Mouse (Mus musculus): Measurements from ENCODE around the gene Cers3. TPM values are rescaled to one million over a fixed set of nuclear protein-coding genes. Genes with fewer than 3 reads are reported as not detected.

The Cers3 gene
- under 1 TPM in 1 of 2 experiments, not detected in 1; 0.09 TPM for total RNA-seq (2021)
- 0.12 TPM in 1 of 2 replicates, not detected in the other for polyA plus RNA-seq (2012; rRNA removed)
- long read RNA-seq, result 0 reads

DNA sequence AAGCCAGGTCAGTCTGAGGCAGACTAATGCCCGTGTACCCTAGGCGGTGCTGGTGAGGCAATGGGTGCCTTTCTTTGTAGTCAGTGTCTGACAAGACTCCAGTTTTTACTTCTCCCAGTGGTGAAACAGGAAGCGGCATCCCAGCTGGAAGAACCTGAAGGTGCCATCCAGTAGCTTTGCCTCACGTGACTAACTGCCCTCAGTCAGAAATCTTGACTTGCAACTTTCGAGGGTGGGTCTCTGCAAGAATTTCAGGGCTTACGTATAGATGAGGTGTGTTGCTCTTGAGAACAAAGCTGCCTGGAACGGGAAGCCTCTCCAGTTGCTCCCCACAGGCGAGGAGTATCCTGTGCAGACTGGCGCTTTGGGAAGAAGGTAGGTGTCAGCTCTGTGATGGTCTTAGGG is at the start of gene Cers3:
Gene Cers3 (plus strand): TSS at position 128 of the 405 bp plus-strand sequence.
- no peaks in the 10 kb centered on the region; the same call in 1 of the 2 replicates for H3K4me1 ChIP-seq (ENCODE audit: control insufficient read depth, insufficient read depth, low read length)
- no peaks in the 10 kb centered on the region for H3K36me3 ChIP-seq (ENCODE audit: control insufficient read depth, insufficient read depth, low read length)
- 78% methylated on average over 9 of the region's 9 CpGs for WGBS
- intact Hi-C loops (cut with DNase I), result no loop called here
- no peak within 1 kb of the TSS for H3K27ac ChIP-seq
- H3K4me3 ChIP-seq, result no peak within 1 kb of the TSS
- H3K27me3 ChIP-seq (ENCODE audit: control insufficient read depth, insufficient read depth, low read length), result no peaks in the 10 kb centered on the region
- no peak for DNase-seq
- no peak for TF ChIP-seq CTCF (IDR thresholded peaks at IDR 0.05)
- TF ChIP-seq EP300 (IDR thresholded peaks at IDR 0.05; ENCODE audit: insufficient read depth, low read depth, low read length), result no peak
- TF ChIP-seq POLR2A (IDR thresholded peaks at IDR 0.05; ENCODE audit: insufficient read depth, low read depth, low read length), result no peak
- H3K9ac ChIP-seq (ENCODE audit: low read depth, low read length), result no peak within 1 kb of the TSS
- no peaks in the 10 kb centered on the region for H3K79me2 ChIP-seq (replicated peaks; ENCODE audit: control insufficient read depth, insufficient read depth, low read length)

DNA sequence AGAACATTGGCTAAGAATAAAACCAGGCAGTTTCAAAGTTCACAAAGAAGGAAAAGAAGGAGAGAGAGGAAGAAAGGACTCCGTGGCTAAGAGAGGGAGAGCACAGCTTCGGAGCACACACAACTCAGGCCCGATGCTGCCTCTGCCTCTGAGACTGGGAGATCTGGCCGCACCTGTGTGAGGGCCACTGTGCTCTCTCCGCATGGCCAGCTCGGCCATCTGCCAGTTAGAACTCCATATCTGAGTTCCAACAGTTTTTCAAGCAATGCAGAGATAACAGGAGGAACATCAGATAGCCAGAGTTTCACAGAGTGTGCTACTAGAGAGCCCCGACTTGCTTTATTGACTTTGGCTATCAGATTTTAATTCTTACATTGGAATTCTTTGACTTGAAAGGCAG is 48.8 kb upstream of the Cers3 start:
- Histone ChIP-seq H3K4me3 (no peak overlapping the region), H3K36me3 (ENCODE audit: control insufficient read depth, insufficient read depth, low read length) (no peaks in the 10 kb centered on the region), H3K27me3 (ENCODE audit: control insufficient read depth, insufficient read depth, low read length) (no peaks in the 10 kb centered on the region), H3K79me2 (replicated peaks; ENCODE audit: control insufficient read depth, insufficient read depth, low read length) (no peaks in the 10 kb centered on the region; the same call in 1 of the 2 replicates), H3K9ac (ENCODE audit: low read depth, low read length) (no peak overlapping the region), H3K4me1 (ENCODE audit: control insufficient read depth, insufficient read depth, low read length) (no peaks in the 10 kb centered on the region), H3K27ac (no peak overlapping the region)
- no peak for DNase-seq
- WGBS, result 57% methylated on average over 7 of the region's 7 CpGs
- intact Hi-C loops (cut with DNase I), result no loop called here
- TF ChIP-seq POLR2A (IDR thresholded peaks at IDR 0.05; ENCODE audit: insufficient read depth, low read depth, low read length) (no peak), CTCF (IDR thresholded peaks at IDR 0.05) (no peak), EP300 (IDR thresholded peaks at IDR 0.05; ENCODE audit: insufficient read depth, low read depth, low read length) (no peak)

DNA sequence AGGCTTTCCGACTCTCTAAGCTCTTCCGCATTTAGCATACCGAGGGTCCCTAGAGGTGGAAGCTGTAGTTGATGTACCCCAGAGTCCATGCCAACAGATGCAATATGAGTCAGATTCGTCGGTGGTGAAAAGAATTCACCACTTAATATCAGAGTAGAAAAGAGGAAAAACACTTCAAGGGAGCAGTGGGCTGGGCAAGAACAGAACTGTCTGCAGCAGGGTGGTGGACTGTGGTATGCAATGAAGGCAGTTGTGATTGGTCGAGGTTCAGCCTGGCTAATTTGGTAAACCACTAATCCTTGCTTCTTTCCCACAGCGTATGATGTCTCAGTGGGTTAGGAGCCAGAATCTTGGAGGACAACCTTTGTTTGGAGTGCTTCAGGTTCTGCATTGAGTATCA is 40.6 kb upstream of the Cers3 start:
- WGBS, result 89% methylated on average over 7 of the region's 7 CpGs
- no peaks in the 10 kb centered on the region for H3K27me3 ChIP-seq (ENCODE audit: control insufficient read depth, insufficient read depth, low read length)
- no peak overlapping the region for H3K4me3 ChIP-seq
- H3K27ac ChIP-seq, result no peak overlapping the region
- DNase-seq, result no peak
- no peaks in the 10 kb centered on the region for H3K4me1 ChIP-seq (ENCODE audit: control insufficient read depth, insufficient read depth, low read length)
- TF ChIP-seq CTCF (IDR thresholded peaks at IDR 0.05) (no peak), POLR2A (IDR thresholded peaks at IDR 0.05; ENCODE audit: insufficient read depth, low read depth, low read length) (no peak), EP300 (IDR thresholded peaks at IDR 0.05; ENCODE audit: insufficient read depth, low read depth, low read length) (no peak)
- no peaks in the 10 kb centered on the region for H3K36me3 ChIP-seq (ENCODE audit: control insufficient read depth, insufficient read depth, low read length)
- no peak overlapping the region for H3K9ac ChIP-seq (ENCODE audit: low read depth, low read length)
- H3K79me2 ChIP-seq (replicated peaks; ENCODE audit: control insufficient read depth, insufficient read depth, low read length), result no peaks in the 10 kb centered on the region
- intact Hi-C loops (cut with DNase I), result no loop called here

DNA sequence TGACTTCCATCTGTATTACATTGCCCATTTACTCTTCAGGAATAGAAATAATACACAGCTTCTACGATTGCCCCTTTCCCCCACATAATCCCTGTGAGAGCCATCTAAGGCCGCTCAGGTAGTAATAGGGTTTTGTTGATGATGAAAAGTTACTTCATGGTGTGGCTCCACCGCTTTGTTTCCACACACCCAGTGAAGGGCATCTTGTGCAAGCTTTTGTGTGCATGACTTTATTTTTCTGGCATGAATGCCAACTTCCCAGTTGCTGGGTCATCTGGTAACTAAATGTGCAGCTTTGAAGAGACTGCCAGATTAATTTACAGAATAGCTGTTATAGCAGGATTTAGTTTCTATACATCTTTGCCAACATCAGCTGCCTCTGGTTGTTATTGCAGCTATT is 38.7 kb upstream of the Cers3 start:
- H3K79me2 ChIP-seq (replicated peaks; ENCODE audit: control insufficient read depth, insufficient read depth, low read length), result no peaks in the 10 kb centered on the region
- intact Hi-C loops (cut with DNase I), result no loop called here

DNA sequence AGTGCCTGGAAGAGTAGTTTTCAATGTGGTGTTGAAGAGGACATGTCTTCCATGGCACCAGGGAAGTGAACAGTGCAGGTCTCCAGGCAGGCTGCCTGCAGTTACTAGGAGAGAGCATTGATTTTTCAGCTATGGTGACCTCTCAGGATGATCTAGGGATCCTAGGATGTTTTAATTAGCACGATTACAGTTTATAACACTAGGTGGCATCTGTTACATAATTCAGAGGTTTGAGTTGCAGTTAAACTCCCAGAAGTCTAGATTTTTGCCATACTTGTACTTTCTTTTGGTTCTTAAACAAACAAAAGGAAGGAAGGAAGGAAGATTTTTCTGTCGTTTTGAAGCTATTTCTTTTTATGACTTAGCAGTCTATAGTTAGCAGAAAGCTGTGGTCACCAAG is 32.1 kb upstream of the Cers3 start:
- DNase-seq, result no peak
- WGBS, result 21% methylated on average over 2 of the region's 2 CpGs
- TF ChIP-seq CTCF (IDR thresholded peaks at IDR 0.05) (peak; percentile 68), EP300 (IDR thresholded peaks at IDR 0.05; ENCODE audit: insufficient read depth, low read depth, low read length) (no peak), POLR2A (IDR thresholded peaks at IDR 0.05; ENCODE audit: insufficient read depth, low read depth, low read length) (no peak)
- H3K27ac ChIP-seq, result no peak overlapping the region
- H3K79me2 ChIP-seq (replicated peaks; ENCODE audit: control insufficient read depth, insufficient read depth, low read length), result no peaks in the 10 kb centered on the region
- no peaks in the 10 kb centered on the region for H3K4me1 ChIP-seq (ENCODE audit: control insufficient read depth, insufficient read depth, low read length)
- H3K9ac ChIP-seq (ENCODE audit: low read depth, low read length), result no peak overlapping the region
- no peaks in the 10 kb centered on the region for H3K27me3 ChIP-seq (ENCODE audit: control insufficient read depth, insufficient read depth, low read length)
- no peak overlapping the region for H3K4me3 ChIP-seq
- intact Hi-C loops (cut with DNase I), result loop anchor here (1.0 to 5.0 kb wide), 3 partner anchors 128 to 921 kb away; partner anchors contain the start of gene Adamts17
- H3K36me3 ChIP-seq (ENCODE audit: control insufficient read depth, insufficient read depth, low read length), result no peaks in the 10 kb centered on the region

More for the DNA sequence above, 38.7 kb upstream of the Cers3 start:
- WGBS, result 88% methylated on average over 3 of the region's 3 CpGs
- Histone ChIP-seq H3K36me3 (ENCODE audit: control insufficient read depth, insufficient read depth, low read length) (no peaks in the 10 kb centered on the region), H3K27me3 (ENCODE audit: control insufficient read depth, insufficient read depth, low read length) (no peaks in the 10 kb centered on the region), H3K4me3 (no peak overlapping the region), H3K27ac (no peak overlapping the region), H3K9ac (ENCODE audit: low read depth, low read length) (no peak overlapping the region), H3K4me1 (ENCODE audit: control insufficient read depth, insufficient read depth, low read length) (no peaks in the 10 kb centered on the region)
- TF ChIP-seq POLR2A (IDR thresholded peaks at IDR 0.05; ENCODE audit: insufficient read depth, low read depth, low read length), result no peak
- no peak for TF ChIP-seq CTCF (IDR thresholded peaks at IDR 0.05)
- no peak for TF ChIP-seq EP300 (IDR thresholded peaks at IDR 0.05; ENCODE audit: insufficient read depth, low read depth, low read length)
- no peak for DNase-seq

DNA sequence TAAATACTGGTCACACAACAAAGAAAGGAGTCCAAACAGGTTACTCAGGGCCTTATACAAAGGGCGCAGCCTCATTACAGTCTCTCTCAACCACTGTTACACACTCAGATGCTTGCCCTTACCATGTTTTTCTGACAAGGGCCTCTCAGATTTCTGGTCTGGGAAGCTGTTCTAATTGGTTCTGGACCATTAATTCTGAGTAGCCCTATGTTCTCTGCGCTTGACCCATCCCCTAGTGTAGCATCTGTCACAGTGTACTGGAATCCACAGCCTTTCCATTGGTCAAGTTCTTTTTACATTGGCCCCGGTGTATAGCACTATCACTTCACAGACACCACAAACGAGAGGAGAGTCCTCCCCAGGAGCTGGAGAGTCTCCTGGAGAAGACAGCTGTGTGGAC is 18.8 kb upstream of the Cers3 start:
- no peaks in the 10 kb centered on the region for H3K79me2 ChIP-seq (replicated peaks; ENCODE audit: control insufficient read depth, insufficient read depth, low read length)
- WGBS, result 91% methylated on average over 4 of the region's 4 CpGs
- no peaks in the 10 kb centered on the region for H3K4me1 ChIP-seq (ENCODE audit: control insufficient read depth, insufficient read depth, low read length)
- DNase-seq, result no peak
- H3K9ac ChIP-seq (ENCODE audit: low read depth, low read length), result no peak overlapping the region
- H3K27ac ChIP-seq, result no peak overlapping the region
- H3K27me3 ChIP-seq (ENCODE audit: control insufficient read depth, insufficient read depth, low read length), result no peaks in the 10 kb centered on the region
- H3K4me3 ChIP-seq, result no peak overlapping the region
- intact Hi-C loops (cut with DNase I), result no loop called here
- no peaks in the 10 kb centered on the region for H3K36me3 ChIP-seq (ENCODE audit: control insufficient read depth, insufficient read depth, low read length)
- TF ChIP-seq CTCF (IDR thresholded peaks at IDR 0.05) (no peak), POLR2A (IDR thresholded peaks at IDR 0.05; ENCODE audit: insufficient read depth, low read depth, low read length) (no peak), EP300 (IDR thresholded peaks at IDR 0.05; ENCODE audit: insufficient read depth, low read depth, low read length) (no peak)

Data from heart, adult 2 months (tissue).